In the genomic region with DNA sequence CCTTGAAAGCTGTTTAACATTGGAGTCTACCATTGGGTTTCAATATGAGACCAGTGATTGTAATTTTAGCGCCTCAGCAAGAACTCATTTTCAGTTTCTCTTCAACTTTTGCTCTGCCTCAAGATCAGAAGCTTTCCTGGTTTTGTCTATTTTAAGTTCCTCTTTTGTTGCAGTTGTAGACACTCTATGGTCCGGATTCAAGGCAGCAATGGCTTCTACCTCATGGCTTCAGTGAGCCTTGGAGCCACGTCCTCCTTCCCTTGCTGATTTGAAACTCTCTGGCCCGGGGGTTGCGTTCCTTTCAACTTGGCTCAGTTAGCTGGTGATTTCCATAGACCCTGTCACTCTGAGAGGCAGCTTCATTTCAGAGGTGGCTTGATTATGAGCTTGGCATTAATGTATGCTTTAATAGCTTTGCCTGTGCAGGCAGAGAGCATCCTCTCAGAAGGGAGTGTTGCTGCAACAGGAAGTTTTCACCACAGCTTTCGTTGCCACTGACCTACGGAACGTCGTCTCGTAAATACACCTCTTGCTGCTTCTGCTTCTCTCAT, we compare ENCODE assay signal across 12 mouse cellular contexts. TPM values are rescaled to one million over a fixed set of nuclear protein-coding genes. Genes with fewer than 3 reads are reported as not detected.
DNase-seq lines count a peak whose midpoint lies in the region; ATAC-seq and TF ChIP-seq lines count a peak whose summit lies in the region.
"Had no signal": no experiment of that assay in that cellular context is flagged by ENCODE, and none has a peak within 500 bp of the region (broad histone marks: within the 10 kb centered on the region; RNA-seq: fewer than 3 reads in every experiment).

No protein-coding gene starts in this region.

- H3K9ac ChIP-seq in CH12.LX (ENCODE audit: insufficient read depth, low read depth) = peak overlapping the region; percentile 63; the same call in 1 of the 2 replicates
- H3K9ac ChIP-seq in liver, embryonic 13.5 days = no peak overlapping the region
- H3K9ac ChIP-seq: lung, embryonic 15.5 days; neural tube, embryonic 13.5 days had no signal

- H3K4me1 ChIP-seq in CH12.LX (ENCODE audit: control insufficient read depth in 1 of 2, insufficient read depth in 2 of 2) = peaks cover 3 to 24% of the 10 kb centered on the region in 2 experiments; a peak in 3 of 4 replicates
- peaks cover 24% of the 10 kb centered on the region for H3K4me1 ChIP-seq in liver, embryonic 13.5 days (replicated peaks)
- H3K4me1 ChIP-seq: lung, embryonic 15.5 days; neural tube, embryonic 13.5 days had no signal

- peak; percentile 8 for DNase-seq in kidney, adult 9 months
- DNase-seq in kidney, postnatal 4 days = no peak
- peak; percentile 67 for DNase-seq in CH12.LX (ENCODE audit: extremely low read depth)
- no peak for DNase-seq in liver, embryonic 13.5 days
- DNase-seq in spleen, postnatal 36 days (ENCODE audit: low spot score in 2 of 2) = peak; percentile 69 to 74
- DNase-seq in retina, embryonic 14.5 days (ENCODE audit: low spot score) = no peak
- no peak for DNase-seq in testis, postnatal 14 days (ENCODE audit: low spot score)
- DNase-seq: adrenal gland, postnatal 36 days had no signal

- TF ChIP-seq CTCF in CH12.LX (conservative IDR thresholded peaks at IDR 0.05 in 1 of 2, IDR thresholded peaks at IDR 0.05 in 1 of 2; ENCODE audit: low read depth in 2 of 2, low read length in 2 of 2) = no peak

- no peak; the same call in 1 of the 2 replicates for TF ChIP-seq RAD21 in CH12.LX (IDR thresholded peaks at IDR 0.05; ENCODE audit: low read depth, low read length)

- H3K36me3 ChIP-seq in CH12.LX (replicated peaks in 1 of 2; ENCODE audit: control insufficient read depth in 1 of 2, insufficient read depth in 1 of 2, low read length in 1 of 2) = no peaks in the 10 kb centered on the region
- no peaks in the 10 kb centered on the region for H3K36me3 ChIP-seq in liver, embryonic 13.5 days
- H3K36me3 ChIP-seq: G1E; lung, embryonic 15.5 days; neural tube, embryonic 13.5 days had no signal

- H3K9me3 ChIP-seq in CH12.LX (replicated peaks; ENCODE audit: low read length) = no peaks in the 10 kb centered on the region
- no peaks in the 10 kb centered on the region for H3K9me3 ChIP-seq in liver, embryonic 13.5 days (replicated peaks)
- H3K9me3 ChIP-seq: G1E; lung, embryonic 15.5 days; neural tube, embryonic 13.5 days had no signal

- 33% methylated on average over 10 of the region's 10 CpGs for WGBS in liver, embryonic 13.5 days (ENCODE audit: insufficient replicate concordance)

- in situ Hi-C loops in CH12.LX (cut with MboI; ENCODE audit: low pct_ligation_motif_present, low pct_unique_long_range_greater_than_20kb, low sequenced_read_pairs) = loop anchor here (25.0 kb wide), 1 partner anchor 599 kb away; no protein-coding TSS in a partner anchor

- TF ChIP-seq POLR2A in CH12.LX (IDR thresholded peaks at IDR 0.05; ENCODE audit: low read depth, low read length) = peak; percentile 57

- peak overlapping the region; percentile 95 for H3K4me2 ChIP-seq in CH12.LX (ENCODE audit: insufficient read depth, low read depth, poor library complexity, severe bottlenecking)
- H3K4me2 ChIP-seq in liver, embryonic 13.5 days = peak overlapping the region; percentile 34
- H3K4me2 ChIP-seq: lung, embryonic 15.5 days; neural tube, embryonic 13.5 days had no signal

- peak overlapping the region; percentile 87 for H3K27ac ChIP-seq in CH12.LX (ENCODE audit: insufficient read depth, low read depth)
- no peak overlapping the region for H3K27ac ChIP-seq in liver, embryonic 13.5 days
- H3K27ac ChIP-seq: lung, embryonic 15.5 days; neural tube, embryonic 13.5 days had no signal

- TF ChIP-seq EP300 in CH12.LX (IDR thresholded peaks at IDR 0.05; ENCODE audit: low read length) = peak; percentile 78

- peak overlapping the region in 2 of 3 experiments; percentile 25 to 26 for H3K4me3 ChIP-seq in CH12.LX (replicated peaks in 1 of 3; ENCODE audit: low read depth in 2 of 3, low read length in 2 of 3, poor library complexity in 1 of 3)
- no peak overlapping the region for H3K4me3 ChIP-seq in liver, embryonic 13.5 days (replicated peaks)
- H3K4me3 ChIP-seq: lung, embryonic 15.5 days; neural tube, embryonic 13.5 days had no signal

- H3K27me3 ChIP-seq in CH12.LX (replicated peaks) = no peaks in the 10 kb centered on the region
- no peaks in the 10 kb centered on the region for H3K27me3 ChIP-seq in liver, embryonic 13.5 days
- H3K27me3 ChIP-seq: lung, embryonic 15.5 days; neural tube, embryonic 13.5 days had no signal

- no peaks in the 10 kb centered on the region for H3K79me2 ChIP-seq in CH12.LX (replicated peaks; ENCODE audit: control insufficient read depth, extremely low read depth, insufficient read depth, poor library complexity, severe bottlenecking)

- dilution Hi-C loops in CH12.LX (cut with MboI; ENCODE audit: extremely low pct_ligation_motif_present, extremely low pct_unique_long_range_greater_than_20kb, low sequenced_read_pairs) = no loop called here

- no peak for ATAC-seq in liver, embryonic 13.5 days (ENCODE audit: low read depth)
- no peak for ATAC-seq in erythroblast, adult 5-6 weeks (replicated peaks; ENCODE audit: low FRiP score, poor library complexity, severe bottlenecking)

TF ChIP-seq in CH12.LX, 34 proteins besides CTCF, POLR2A, EP300 and RAD21:
- TF ChIP-seq GABPA (IDR thresholded peaks at IDR 0.05; ENCODE audit: insufficient replicate concordance, low read depth, low read length) (no peak), MAX (IDR thresholded peaks at IDR 0.05; ENCODE audit: low read length) (0 out of 2 replicates have a peak, but pooled peaks have one; percentile 19), USF1 (IDR thresholded peaks at IDR 0.05; ENCODE audit: low read depth, low read length) (no peak), MAFK (IDR thresholded peaks at IDR 0.05; ENCODE audit: insufficient replicate concordance, low read length) (peak; percentile 53; the same call in 1 of the 2 replicates), UBTF (IDR thresholded peaks at IDR 0.05; ENCODE audit: low read depth, low read length) (0 out of 2 replicates have a peak, but pooled peaks have one; percentile 21), IRF4 (IDR thresholded peaks at IDR 0.05; ENCODE audit: low read depth, low read length) (peak; percentile 92), ELF1 (IDR thresholded peaks at IDR 0.05; ENCODE audit: low read depth, low read length) (no peak; the same call in 1 of the 2 replicates), SMC3 (IDR thresholded peaks at IDR 0.05; ENCODE audit: low read depth, low read length) (no peak), ZC3H11A (IDR thresholded peaks at IDR 0.05; ENCODE audit: low read depth, low read length) (no peak), POLR2AphosphoS2 (IDR thresholded peaks at IDR 0.05; ENCODE audit: low read depth, low read length) (no peak), CHD1 (IDR thresholded peaks at IDR 0.05; ENCODE audit: low read depth, low read length) (no peak; the same call in 1 of the 2 replicates), ZKSCAN1 (IDR thresholded peaks at IDR 0.05; ENCODE audit: borderline replicate concordance, low read depth, low read length) (no peak), NELFE (IDR thresholded peaks at IDR 0.05; ENCODE audit: low read depth, low read length) (0 out of 2 replicates have a peak, but pooled peaks have one; percentile 12), E2F4 (IDR thresholded peaks at IDR 0.05; ENCODE audit: insufficient replicate concordance, low read depth, low read length) (no peak), RCOR1 (conservative IDR thresholded peaks at IDR 0.05; ENCODE audit: low read depth, low read length) (no peak), TBP (conservative IDR thresholded peaks at IDR 0.05; ENCODE audit: low read depth, low read length) (peak; percentile 84), MXI1 (IDR thresholded peaks at IDR 0.05; ENCODE audit: low read depth, low read length) (no peak), SIN3A (IDR thresholded peaks at IDR 0.05; ENCODE audit: low read length) (peak; percentile 41; the same call in 1 of the 2 replicates), MAZ (IDR thresholded peaks at IDR 0.05; ENCODE audit: low read depth, low read length) (no peak), MEF2A (IDR thresholded peaks at IDR 0.05; ENCODE audit: borderline replicate concordance, low read depth, low read length) (peak; percentile 91), PAX5 (IDR thresholded peaks at IDR 0.05; ENCODE audit: low read length) (no peak), ETS1 (conservative IDR thresholded peaks at IDR 0.05; ENCODE audit: low read depth, low read length) (peak; percentile 73; the same call in 1 of the 2 replicates), USF2 (conservative IDR thresholded peaks at IDR 0.05; ENCODE audit: low read depth, low read length) (no peak), HCFC1 (IDR thresholded peaks at IDR 0.05; ENCODE audit: low read depth, low read length) (peak; percentile 41; the same call in 1 of the 2 replicates), JUND (conservative IDR thresholded peaks at IDR 0.05; ENCODE audit: low read depth, low read length) (peak; percentile 77; the same call in 1 of the 2 replicates), JUN (IDR thresholded peaks at IDR 0.05; ENCODE audit: insufficient read depth, low read depth, low read length) (peak; percentile 79), BHLHE40 (IDR thresholded peaks at IDR 0.05; ENCODE audit: low read depth, low read length) (peak; percentile 21; the same call in 1 of the 2 replicates), MYC (IDR thresholded peaks at IDR 0.05; ENCODE audit: low read depth, low read length) (peak; percentile 85), NRF1 (IDR thresholded peaks at IDR 0.05; ENCODE audit: low read depth, low read length) (no peak), ZNF384 (IDR thresholded peaks at IDR 0.05; ENCODE audit: low read depth, low read length) (no peak), KAT2A (IDR thresholded peaks at IDR 0.05; ENCODE audit: insufficient replicate concordance, low read length) (no peak), CHD2 (IDR thresholded peaks at IDR 0.05; ENCODE audit: low read length) (0 out of 2 replicates have a peak, but pooled peaks have one; percentile 5), TCF12 (IDR thresholded peaks at IDR 0.05; ENCODE audit: low read depth, low read length) (peak; percentile 36), ZMIZ1 (IDR thresholded peaks at IDR 0.05; ENCODE audit: low read depth, low read length) (no peak)

RNA-seq across cellular contexts. Expression of gene Arhgap15, which starts 10.0 kb away (rescaled TPM):
- 19.6 and 19.8 TPM in 2 replicates for total RNA-seq in CH12.LX (2012; rRNA removed)
- 40.3 and 44.6 TPM in 2 replicates for total RNA-seq in CH12.LX (2014; rRNA removed)
- polyA plus RNA-seq in CH12.LX (2012; ENCODE audit: insufficient read length, low read depth) = 14.9 and 16.6 TPM in 2 replicates
- 4.5 and 6.1 TPM in 2 replicates for polyA plus RNA-seq in liver, embryonic 13.5 days (2015; fragmentation: Nextera tagmentation; extraction: Ambion mirVana)
- 25.3 and 32.5 TPM in 2 replicates for total RNA-seq in erythroblast, adult 5-6 weeks (2015; ENCODE audit: low replicate concordance)
- 17.0 and 41.4 TPM in 2 replicates for total RNA-seq in erythroblast, adult 5-6 weeks (2017; ENCODE audit: low replicate concordance)

Comparison
In these comparisons a context has a peak if more than half of its experiments do, and no peak if none do; other contexts are left out.
1. DNase-seq: peak in kidney, adult 9 months (single experiment), CH12.LX (single experiment) and spleen, postnatal 36 days (2 of 2); none in kidney, postnatal 4 days (0 of 2), liver, embryonic 13.5 days (single experiment), retina, embryonic 14.5 days (single experiment) and testis, postnatal 14 days (single experiment).